Mouse (Mus musculus): ENCODE measurements around the gene Nalcn. TPM values are rescaled to one million over a fixed set of nuclear protein-coding genes. Genes with fewer than 3 reads are reported as not detected.

Gene Nalcn
- total RNA-seq, 2 experiments from 2014 or later: 0.42 to 0.43 TPM

- no peak for DNase-seq
Measured at GRCm38 (mm10) chr14:123495544-123495943, 131.4 kb downstream of the Nalcn start.

GRCm38 (mm10) chr14:123488575-123489207, 138.3 kb downstream of the Nalcn start:
- DNase-seq: no peak

- no peak for DNase-seq
Measured at GRCm38 (mm10) chr14:123462026-123462425, 164.9 kb downstream of the Nalcn start.

DNA sequence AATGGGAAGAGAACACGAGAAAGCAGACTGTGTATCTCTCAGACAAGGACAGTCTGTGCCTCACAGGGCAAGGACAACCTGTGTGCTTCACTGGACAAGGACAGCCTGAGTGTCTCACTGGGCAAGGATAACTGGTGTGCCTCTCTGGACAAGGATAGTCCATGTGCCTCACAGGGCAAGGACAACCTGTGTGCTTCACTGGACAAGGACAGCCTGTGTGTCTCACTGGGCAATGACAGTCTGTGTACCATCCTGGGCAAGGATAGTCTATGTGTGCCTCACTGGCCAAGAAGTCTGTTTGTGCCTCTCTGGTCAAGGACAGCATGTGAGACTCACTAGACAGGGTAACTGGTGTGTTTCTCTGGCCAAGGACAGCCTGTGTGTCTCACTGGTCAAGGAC, 180.9 kb downstream of the Nalcn start:
- no peak for DNase-seq

DNA sequence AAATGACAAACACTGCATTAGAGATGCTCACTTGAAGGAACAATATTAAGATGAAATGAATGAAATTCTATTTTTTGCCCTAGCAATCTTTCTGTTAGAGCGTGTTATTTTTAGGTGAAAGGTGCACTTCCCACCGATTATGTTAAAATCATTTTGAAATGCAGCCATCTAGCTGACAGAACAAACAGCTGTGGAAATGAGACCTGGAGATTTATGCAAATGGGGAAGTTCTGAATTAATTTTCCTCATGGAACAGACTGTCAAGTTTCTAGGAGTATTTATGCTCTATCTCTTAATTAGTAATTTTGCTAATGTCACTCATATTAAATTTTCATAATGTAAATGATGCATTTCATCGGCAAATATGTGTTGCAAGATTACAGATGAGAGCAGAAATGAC, 191.4 kb downstream of the Nalcn start:
- DNase-seq: no peak

- DNase-seq: no peak
Measured at GRCm38 (mm10) chr14:123376167-123376855, 250.6 kb downstream of the Nalcn start.

DNA sequence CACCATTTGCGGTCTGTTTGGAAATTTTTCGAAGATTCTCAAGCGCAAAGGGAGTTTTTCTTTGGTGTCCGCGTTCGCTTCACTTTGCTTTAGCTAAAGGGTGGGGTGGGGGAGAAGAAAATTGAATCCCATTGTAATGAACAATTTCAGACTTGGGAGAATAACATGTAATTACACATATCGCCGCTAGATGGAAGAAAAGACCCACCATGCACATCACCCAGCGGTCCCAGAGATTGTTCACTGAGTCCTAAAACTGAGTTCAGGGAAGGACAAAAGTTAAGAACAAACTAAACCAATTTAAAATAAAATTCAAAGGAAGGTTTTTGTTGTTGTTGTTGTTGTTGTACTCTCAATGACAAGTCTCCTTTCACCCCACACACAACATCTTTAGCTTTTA, 255.4 kb downstream of the Nalcn start:
- peak; percentile 8 for DNase-seq

GRCm38 (mm10) chr14:123359691-123360090, 267.3 kb downstream of the Nalcn start:
- DNase-seq: no peak

DNA sequence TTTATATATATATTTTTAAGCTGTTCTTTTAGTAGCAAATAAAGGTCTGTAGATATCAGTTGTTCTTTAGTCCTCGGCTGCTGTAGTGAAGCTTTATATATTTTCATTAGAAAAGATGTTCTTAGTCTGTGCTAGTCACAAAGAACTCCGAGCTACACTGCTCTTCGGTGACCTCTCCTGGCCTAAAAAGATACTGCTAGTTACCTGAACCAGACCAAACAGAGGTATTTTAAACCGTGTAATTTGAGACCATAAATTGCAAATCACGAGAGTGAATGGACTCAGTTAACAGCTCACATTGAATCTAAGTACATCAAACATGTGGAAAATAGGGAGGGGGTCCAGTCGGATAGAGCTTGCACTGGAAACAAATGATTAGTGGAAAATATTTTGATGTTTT, 274.0 kb downstream of the Nalcn start:
- no peak for DNase-seq

DNA sequence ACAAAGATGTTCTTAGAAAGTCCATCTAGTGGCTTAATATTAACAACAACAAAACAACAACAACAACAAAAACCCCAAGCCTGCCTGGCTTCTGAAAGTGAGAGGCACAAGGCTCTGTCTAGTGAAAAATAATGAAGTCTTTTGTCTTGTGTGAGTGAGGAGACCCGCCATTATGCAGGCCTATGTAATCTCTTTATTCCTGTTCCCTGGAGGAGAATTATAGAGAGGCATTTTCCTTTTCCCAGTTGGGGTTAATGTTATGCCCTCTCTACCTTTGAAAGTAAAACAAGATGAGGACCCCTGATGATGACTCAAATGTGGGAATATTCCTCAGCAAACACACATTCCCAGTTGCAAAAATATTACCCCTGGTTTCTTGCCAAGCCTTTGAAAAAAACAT, 295.1 kb downstream of the Nalcn start:
- no peak for DNase-seq

GRCm38 (mm10) chr14:123314369-123314768, 312.6 kb downstream of the Nalcn start:
- no peak for DNase-seq

DNA sequence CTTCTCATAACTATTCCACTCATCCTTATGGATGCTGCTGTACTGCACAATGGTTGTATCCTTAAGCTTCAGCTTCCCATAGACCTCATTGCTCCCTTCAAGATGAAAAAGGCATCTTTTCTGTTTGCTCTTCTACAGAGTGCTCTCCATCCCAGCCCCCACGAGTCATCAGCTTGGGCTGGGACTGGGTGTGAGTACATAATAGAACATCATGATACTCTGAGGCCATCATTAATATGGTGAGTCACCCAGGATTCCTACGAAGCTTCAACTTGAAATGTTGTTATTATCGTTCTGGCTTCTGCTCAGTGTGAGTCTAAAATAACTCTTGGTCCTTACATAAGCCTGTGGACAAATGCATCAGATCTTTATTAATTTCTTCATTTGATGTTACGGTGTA, 314.6 kb downstream of the Nalcn start:
- no peak for DNase-seq

DNA sequence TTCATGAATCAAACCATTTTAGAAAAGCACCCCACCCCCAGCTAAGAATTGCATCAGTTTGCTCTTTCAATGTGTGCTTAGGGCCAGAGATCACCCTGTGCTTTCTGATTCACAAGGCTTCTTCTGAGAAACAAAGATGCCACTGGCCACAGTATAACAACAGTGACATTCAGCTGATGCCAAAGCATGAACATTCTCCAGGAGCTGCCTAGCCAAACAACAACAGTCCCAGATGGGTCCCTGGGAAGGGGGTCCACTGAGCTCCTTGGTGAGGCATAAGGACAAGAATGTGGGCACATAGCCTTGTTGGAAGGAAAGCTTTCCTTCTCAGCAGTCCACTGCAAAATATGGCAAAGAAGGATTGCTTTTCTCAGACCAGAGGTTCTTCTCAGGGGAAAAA, 330.9 kb downstream of the Nalcn start:
- no peak for DNase-seq

DNA sequence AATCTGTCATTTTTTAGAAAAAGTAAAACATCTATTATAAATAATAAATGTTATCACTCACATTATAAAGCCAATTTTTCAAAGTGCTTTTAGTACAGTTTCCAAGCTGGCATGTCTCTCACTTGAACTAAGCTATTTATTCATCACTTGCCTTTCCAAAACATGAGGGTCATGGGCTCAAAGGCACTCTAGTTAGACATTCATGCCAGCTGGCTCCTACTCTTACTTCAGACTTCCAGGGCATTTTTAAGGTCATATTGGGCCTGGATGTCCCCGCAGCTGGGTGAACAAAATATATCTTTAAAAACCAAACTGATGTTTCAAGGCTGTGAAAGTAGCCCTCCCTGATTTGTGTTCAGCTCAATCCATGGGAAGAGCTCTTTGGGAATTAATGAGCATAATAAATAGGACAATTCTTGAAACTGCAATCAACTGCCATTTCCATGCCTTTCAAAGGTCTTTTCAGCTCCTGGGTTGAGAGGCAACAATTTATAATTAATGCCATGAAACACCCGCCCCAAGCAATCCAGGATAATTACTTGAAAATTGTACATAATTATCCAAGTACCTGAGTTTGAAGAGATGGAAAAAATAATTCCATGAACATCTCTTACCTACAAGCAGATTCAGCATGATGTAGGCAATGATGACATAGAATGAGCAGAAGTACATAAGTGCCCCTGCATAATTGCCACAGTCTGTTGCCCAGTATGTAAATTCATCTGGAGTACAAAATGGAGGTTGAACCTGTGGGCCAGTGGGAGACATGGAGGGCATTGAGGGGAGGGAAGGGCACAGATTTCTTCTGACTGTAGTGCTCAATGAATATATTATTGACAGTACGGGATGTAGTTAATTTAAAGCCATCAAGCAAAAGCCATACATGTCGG, 335.6 kb downstream of the Nalcn start:
- no peak for DNase-seq

GRCm38 (mm10) chr14:123282165-123282564, 344.8 kb downstream of the Nalcn start:
- no peak for DNase-seq

- DNase-seq: no peak
Measured at GRCm38 (mm10) chr14:123272121-123272520, 354.8 kb downstream of the Nalcn start.

DNA sequence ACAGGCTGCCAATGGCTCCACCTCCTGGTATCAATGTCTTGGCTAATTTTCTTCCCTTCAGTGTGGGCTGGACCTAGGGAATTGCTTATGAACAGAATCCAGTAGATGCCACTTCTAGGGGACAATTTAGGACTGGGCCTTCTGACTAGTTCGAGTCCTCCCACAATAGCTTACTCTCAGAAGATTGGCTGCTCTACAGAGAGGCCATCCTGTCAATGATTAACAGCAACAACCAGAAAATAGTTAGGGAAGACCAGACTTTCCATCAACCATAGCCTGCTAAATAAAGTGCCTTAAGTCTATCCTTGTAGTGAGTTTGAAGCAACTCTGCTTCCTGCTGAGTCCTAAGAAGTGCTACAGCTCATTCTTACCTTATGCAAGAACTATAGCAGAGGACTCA, 386.2 kb downstream of the Nalcn start:
- no peak for DNase-seq

DNA sequence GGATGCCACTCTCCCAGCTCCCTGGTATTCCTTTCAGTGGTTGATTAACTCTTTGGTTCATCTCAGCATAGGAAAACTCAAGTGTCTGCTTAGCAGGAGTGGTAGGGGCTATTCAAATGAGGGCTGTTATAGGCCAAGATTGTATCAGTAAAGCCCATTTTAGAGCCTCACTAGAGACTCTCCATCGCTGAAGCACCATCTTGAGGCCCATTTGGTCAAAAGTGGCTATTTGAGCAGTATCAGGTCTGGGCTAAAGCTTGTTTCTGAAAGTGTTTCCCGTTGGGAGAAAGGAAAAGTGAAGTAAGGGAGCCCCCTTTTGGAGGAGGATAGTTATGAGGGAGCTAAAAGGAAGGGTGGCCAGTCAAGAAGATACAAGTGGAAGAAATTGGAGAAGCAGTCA, 387.0 kb downstream of the Nalcn start:
- DNase-seq: no peak

DNA sequence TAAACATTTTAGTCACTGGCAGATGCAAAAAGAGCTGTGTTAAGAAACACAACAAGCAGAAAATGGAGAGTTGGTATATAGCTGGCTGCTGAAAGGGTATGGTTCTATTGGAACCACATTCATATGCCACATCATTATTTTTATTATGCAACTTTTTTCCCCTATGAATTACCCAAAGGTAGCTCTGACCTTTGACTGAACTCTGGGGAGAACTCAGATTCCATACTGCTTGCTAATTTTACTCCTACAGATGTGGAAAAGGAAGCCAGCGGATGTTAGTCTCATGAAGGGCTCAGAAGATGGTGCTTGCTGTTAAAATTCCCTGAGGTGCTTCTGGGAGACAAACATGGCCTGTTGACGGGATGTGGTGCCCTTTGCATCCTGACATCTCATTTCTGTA, 389.9 kb downstream of the Nalcn start:
- no peak for DNase-seq

DNA sequence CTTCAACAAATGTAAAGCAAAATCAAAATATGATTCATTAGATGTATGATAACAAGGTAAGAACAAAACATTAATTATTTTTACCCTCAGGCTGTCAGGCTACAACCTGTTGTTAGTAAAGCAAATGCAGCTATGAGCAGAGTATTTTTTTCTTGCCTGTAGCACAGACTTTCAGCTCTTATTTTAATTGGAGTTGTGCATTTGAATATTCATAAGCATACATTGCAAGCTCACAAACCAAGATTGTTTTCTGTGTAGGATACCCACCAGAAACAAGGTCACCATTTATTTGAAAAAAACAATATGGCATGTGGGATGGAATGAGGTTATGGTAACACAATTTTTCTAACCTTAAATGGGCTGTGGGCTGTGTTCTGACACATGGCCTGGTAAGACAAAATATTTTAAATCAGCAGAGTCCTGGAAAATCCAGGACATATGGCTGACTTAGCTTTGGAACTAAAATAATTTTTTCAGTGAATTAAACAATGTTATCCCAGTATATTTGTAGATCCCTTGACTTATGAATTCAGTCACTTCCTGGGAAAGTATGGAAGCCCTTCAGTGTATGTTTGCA, 394.2 kb downstream of the Nalcn start:
- no peak for DNase-seq

Measured in gastrocnemius, postnatal 10 days (tissue).